Mouse (Mus musculus): ENCODE measurements around the gene Usp30.

The Usp30 gene

GRCm38 (mm10) chr5:114155168-114155933, 90.1 kb downstream of the Usp30 start:
- in situ Hi-C loops (cut with MseI, MboI): no loop called here

- in situ Hi-C loops (cut with MseI, MboI): no loop called here
Measured at GRCm38 (mm10) chr5:114157236-114157635, 92.0 kb downstream of the Usp30 start.

GRCm38 (mm10) chr5:114161424-114161823, 96.2 kb downstream of the Usp30 start:
- in situ Hi-C loops (cut with MseI, MboI): no loop called here

- in situ Hi-C loops (cut with MseI, MboI): no loop called here
Measured at GRCm38 (mm10) chr5:114162106-114162815, 97.0 kb downstream of the Usp30 start.

- in situ Hi-C loops (cut with MseI, MboI): no loop called here
Measured at GRCm38 (mm10) chr5:114163117-114163696, 97.9 kb downstream of the Usp30 start.

GRCm38 (mm10) chr5:114170345-114170744, 105.1 kb downstream of the Usp30 start:
- in situ Hi-C loops (cut with MseI, MboI): no loop called here

- in situ Hi-C loops (cut with MseI, MboI): no loop called here
Measured at GRCm38 (mm10) chr5:114172936-114173335, 107.7 kb downstream of the Usp30 start.

- in situ Hi-C loops (cut with MseI, MboI): no loop called here
Measured at GRCm38 (mm10) chr5:114173458-114173857, 108.2 kb downstream of the Usp30 start.

- in situ Hi-C loops (cut with MseI, MboI): no loop called here
Measured at GRCm38 (mm10) chr5:114173877-114174581, 108.8 kb downstream of the Usp30 start.

All from mouse trophoblast stem cell (cell line).